Mouse (Mus musculus) testis, adult 2 months (tissue): ENCODE measurements around the gene Slc35e3. TPM values are rescaled to one million over a fixed set of nuclear protein-coding genes. Genes with fewer than 3 reads are reported as not detected.
"Not testable (repeated sequence)": the region's sequence is repeated elsewhere in the genome, so short reads cannot be mapped to it uniquely, and the experiment has no call there.

Experiments
- H3K27ac ChIP-seq: fragments of 200-500 bp; 2 replicates; pipeline ENCODE4 v1.5.1; 2012; ENCODE audit warnings: low read depth, low read length; ENCODE audit not compliant: control insufficient read depth, insufficient read depth
- H3K27me3 ChIP-seq: fragments of 200-500 bp; 2 replicates; pipeline ENCODE4 v1.6.1; 2012; ENCODE audit warnings: mild to moderate bottlenecking, low read length, moderate library complexity; ENCODE audit not compliant: control insufficient read depth, insufficient read depth
- H3K36me3 ChIP-seq: fragments of 200-500 bp; 2 replicates; pipeline ENCODE4 v1.6.1; 2012; ENCODE audit warnings: mild to moderate bottlenecking, low read length; ENCODE audit not compliant: control insufficient read depth, insufficient read depth
- H3K4me1 ChIP-seq: fragments of 200-500 bp; 2 replicates; pipeline ENCODE4 v1.6.1; 2012; ENCODE audit warnings: low read length; ENCODE audit not compliant: control insufficient read depth, insufficient read depth
- H3K4me3 ChIP-seq: fragments of 200-500 bp; 2 replicates; pipeline ENCODE4 v1.5.1; 2012; ENCODE audit warnings: low read depth, mild to moderate bottlenecking, low read length, moderate library complexity, mixed read lengths; ENCODE audit not compliant: control insufficient read depth
- CTCF ChIP-seq: fragments of 200-500 bp; IDR thresholded peaks from 2 replicates; pipeline ENCODE4 v1.5.1; 2012; ENCODE audit warnings: low read depth, mild to moderate bottlenecking, inconsistent platforms, low read length, moderate library complexity; ENCODE audit not compliant: control insufficient read depth, insufficient read depth, insufficient replicate concordance
- POLR2A ChIP-seq: fragments of 200-500 bp; IDR thresholded peaks from 2 replicates; pipeline ENCODE4 v1.6.1; 2012; ENCODE audit warnings: low read depth, mild to moderate bottlenecking, inconsistent platforms, low read length, moderate library complexity; ENCODE audit not compliant: control insufficient read depth
- polyA plus RNA-seq: library from polyadenylated mRNA; depleted of rRNA; stranded (reverse); fragments of >200 nt; gene quantifications from 2 replicates; pipeline ENCODE4 v1.2.3, GENCODE M21; 2012

Slc35e3 gene
- polyA plus RNA-seq, 1 experiment = 2.7 TPM

GRCm38 (mm10) chr10:117718161-117719119, 27.7 kb downstream of the Slc35e3 start:
- TF ChIP-seq POLR2A = no peak
- TF ChIP-seq CTCF = no peak
- peak overlapping the region; percentile 53; the same call in 1 of the 2 replicates for H3K27ac ChIP-seq
- no peaks in the 10 kb centered on the region for H3K36me3 ChIP-seq
- peaks cover 2% of the 10 kb centered on the region for H3K4me1 ChIP-seq
- H3K27me3 ChIP-seq = no peaks in the 10 kb centered on the region
- no peak overlapping the region for H3K4me3 ChIP-seq

GRCm38 (mm10) chr10:117717583-117717982, 28.6 kb downstream of the Slc35e3 start:
- Histone ChIP-seq H3K27ac (no peak overlapping the region), H3K36me3 (no peaks in the 10 kb centered on the region), H3K4me3 (no peak overlapping the region), H3K4me1 (peaks cover 2% of the 10 kb centered on the region), H3K27me3 (no peaks in the 10 kb centered on the region)
- TF ChIP-seq CTCF (no peak), POLR2A (no peak)

- no peak overlapping the region for H3K27ac ChIP-seq
- H3K27me3 ChIP-seq = no peaks in the 10 kb centered on the region
- H3K4me3 ChIP-seq = no peak overlapping the region
- TF ChIP-seq POLR2A (no peak), CTCF (no peak)
- H3K4me1 ChIP-seq = peaks cover 2% of the 10 kb centered on the region
- H3K36me3 ChIP-seq = no peaks in the 10 kb centered on the region
These were observed 29.5 kb downstream of the Slc35e3 start for GRCm38 (mm10) chr10:117716686-117717085.

GRCm38 (mm10) chr10:117715654-117716053, 30.5 kb downstream of the Slc35e3 start:
- not testable (repeated sequence) for H3K4me1 ChIP-seq, H3K27me3 ChIP-seq, H3K27ac ChIP-seq, H3K4me3 ChIP-seq, H3K36me3 ChIP-seq

GRCm38 (mm10) chr10:117714928-117715500, 31.2 kb downstream of the Slc35e3 start:
- Histone ChIP-seq H3K36me3 (no peaks in the 10 kb centered on the region), H3K27me3 (no peaks in the 10 kb centered on the region), H3K27ac (no peak overlapping the region), H3K4me3 (no peak overlapping the region), H3K4me1 (peaks cover 5% of the 10 kb centered on the region)
- TF ChIP-seq POLR2A = no peak
- no peak for TF ChIP-seq CTCF

GRCm38 (mm10) chr10:117714048-117714545, 32.1 kb downstream of the Slc35e3 start:
- peaks cover 5% of the 10 kb centered on the region for H3K4me1 ChIP-seq
- no peak overlapping the region for H3K4me3 ChIP-seq
- TF ChIP-seq POLR2A = no peak
- TF ChIP-seq CTCF = no peak
- no peaks in the 10 kb centered on the region for H3K27me3 ChIP-seq
- no peaks in the 10 kb centered on the region; the same call in 1 of the 2 replicates for H3K36me3 ChIP-seq
- H3K27ac ChIP-seq = no peak overlapping the region

- H3K27ac ChIP-seq = no peak overlapping the region
- H3K4me1 ChIP-seq = peaks cover 5% of the 10 kb centered on the region
- H3K36me3 ChIP-seq = no peaks in the 10 kb centered on the region; the same call in 1 of the 2 replicates
- no peak for TF ChIP-seq POLR2A
- TF ChIP-seq CTCF = no peak
- H3K4me3 ChIP-seq = no peak overlapping the region
- H3K27me3 ChIP-seq = no peaks in the 10 kb centered on the region
These were observed 32.7 kb downstream of the Slc35e3 start for GRCm38 (mm10) chr10:117713466-117713865.
